Mouse (Mus musculus) kidney, adult 2 months (tissue): Measurements from ENCODE around the gene Znrf2.

ENCODE experiments used
- CTCF ChIP-seq: fragments of 200-500 bp; conservative IDR thresholded peaks from 2 replicates; pipeline ENCODE4 v1.5.1; 2011; ENCODE audit warnings: low read depth, mild to moderate bottlenecking, control low read depth, low read length, moderate library complexity, mixed read lengths; ENCODE audit not compliant: insufficient read depth, insufficient read length
- POLR2A ChIP-seq: fragments of 200-500 bp; IDR thresholded peaks from one replicate; pipeline ENCODE4 v1.6.1; 2011; ENCODE audit warnings: low read depth, low read length, control low read depth

DNA sequence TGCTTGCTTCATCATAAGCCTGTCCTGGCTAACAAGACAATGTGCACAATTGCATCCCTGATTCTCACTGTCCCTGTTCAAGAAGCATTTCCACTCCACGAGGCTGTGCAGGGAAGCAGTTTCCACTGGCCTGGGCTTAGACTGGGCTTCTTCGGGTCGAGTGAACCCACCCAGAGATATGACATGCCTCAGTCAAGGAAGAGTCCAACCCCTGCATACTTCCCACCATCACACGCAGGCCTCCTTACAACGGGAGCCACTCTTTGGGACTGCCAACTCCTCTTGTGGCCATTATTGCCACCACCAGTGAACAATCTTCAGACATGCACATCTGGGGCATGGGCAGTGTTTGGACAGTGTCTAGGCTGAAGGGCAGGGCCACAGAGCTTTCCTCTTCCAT, 101.8 kb downstream of the Znrf2 start:
- no peak for TF ChIP-seq POLR2A
- TF ChIP-seq CTCF: no peak
